Mouse (Mus musculus) CH12.LX (cell line): ENCODE measurements around the gene Cnksr1. TPM values are rescaled to one million over a fixed set of nuclear protein-coding genes. Genes with fewer than 3 reads are reported as not detected.
A peak's percentile ranks its signal among the peaks of the same experiment; 100 is the strongest.

ENCODE experiments used
- DNase-seq: peaks from one replicate; pipeline ENCODE4 v3.0.0-alpha.2; 2013; ENCODE audit errors: extremely low read depth
- H3K27ac ChIP-seq: 2 replicates; pipeline ENCODE4 v1.5.1; 2012; ENCODE audit warnings: low read depth, mild to moderate bottlenecking, control low read depth, moderate library complexity; ENCODE audit not compliant: insufficient read depth
- H3K27me3 ChIP-seq: replicated peaks from 2 replicates; pipeline ENCODE3; 2012; ENCODE audit warnings: inconsistent platforms
- H3K36me3 ChIP-seq, 2 experiments: replicated peaks in 1 of 2; 2 replicates each; pipeline versions ENCODE3 to v1.6.1; 2012; ENCODE audit warnings: inconsistent platforms in 1 of 2, low read length in 1 of 2, mild to moderate bottlenecking in 1 of 2, mixed read lengths in 1 of 2, moderate library complexity in 1 of 2; ENCODE audit not compliant: control insufficient read depth in 1 of 2, insufficient read depth in 1 of 2
- H3K4me1 ChIP-seq, 2 experiments: 2 replicates each; pipeline ENCODE4 v1.6.1; 2012; ENCODE audit warnings: inconsistent platforms in 1 of 2, moderate library complexity in 1 of 2; ENCODE audit not compliant: insufficient read depth in 2 of 2, control insufficient read depth in 1 of 2
- H3K4me2 ChIP-seq: 2 replicates; pipeline ENCODE4 v1.6.1; 2012; ENCODE audit warnings: low read depth, mild to moderate bottlenecking, control low read depth; ENCODE audit not compliant: poor library complexity, insufficient read depth, severe bottlenecking
- H3K4me3 ChIP-seq, 3 experiments: fragments of 150-350 bp in 1 of 3; sonication (generic) in 1 of 3; replicated peaks in 1 of 3; 2 replicates each; pipeline versions ENCODE3 to v1.5.1; 2011 to 2012; ENCODE audit warnings: low read depth in 2 of 3, low read length in 2 of 3, mild to moderate bottlenecking in 2 of 3, moderate library complexity in 2 of 3, control low read depth in 1 of 3, improper control_type of control experiment in 1 of 3, inconsistent platforms in 1 of 3, mixed read lengths in 1 of 3; ENCODE audit not compliant: poor library complexity in 1 of 3
- H3K79me2 ChIP-seq: replicated peaks from 2 replicates; pipeline ENCODE4 v1.6.1; 2012; ENCODE audit warnings: mild to moderate bottlenecking, moderate library complexity; ENCODE audit not compliant: control insufficient read depth, poor library complexity, insufficient read depth, severe bottlenecking; ENCODE audit errors: extremely low read depth
- H3K9ac ChIP-seq: 2 replicates; pipeline ENCODE4 v1.6.1; 2012; ENCODE audit warnings: low read depth, mild to moderate bottlenecking, control low read depth, moderate library complexity; ENCODE audit not compliant: insufficient read depth
- H3K9me3 ChIP-seq: replicated peaks from 2 replicates; pipeline ENCODE3; 2012; ENCODE audit warnings: low read length, inconsistent platforms, mixed read lengths
- CHD2 ChIP-seq: IDR thresholded peaks from 2 replicates; pipeline ENCODE4 v1.6.1; 2011; ENCODE audit warnings: low read length, improper control_type of control experiment
- CTCF ChIP-seq, 2 experiments: IDR thresholded peaks in 1 of 2; conservative IDR thresholded peaks in 1 of 2; 2 replicates each; pipeline ENCODE4 v1.5.1; 2011 to 2012; ENCODE audit warnings: low read depth in 2 of 2, low read length in 2 of 2, improper control_type of control experiment in 1 of 2, inconsistent platforms in 1 of 2, mild to moderate bottlenecking in 1 of 2, moderate library complexity in 1 of 2
- EP300 ChIP-seq: IDR thresholded peaks from 2 replicates; pipeline ENCODE4 v1.6.1; 2011; ENCODE audit warnings: low read length, improper control_type of control experiment
- GABPA ChIP-seq: IDR thresholded peaks from 2 replicates; pipeline ENCODE4 v1.6.1; 2012; ENCODE audit warnings: low read depth, low read length, improper control_type of control experiment, inconsistent platforms; ENCODE audit not compliant: insufficient replicate concordance
- JUN ChIP-seq: IDR thresholded peaks from 2 replicates; pipeline ENCODE4 v1.6.1; 2011; ENCODE audit warnings: low read depth, mild to moderate bottlenecking, low read length, improper control_type of control experiment, moderate library complexity; ENCODE audit not compliant: insufficient read depth
- JUND ChIP-seq: conservative IDR thresholded peaks from 2 replicates; pipeline ENCODE4 v1.6.1; 2011; ENCODE audit warnings: low read depth, low read length, improper control_type of control experiment
- MAFK ChIP-seq: IDR thresholded peaks from 2 replicates; pipeline ENCODE4 v1.6.1; 2011; ENCODE audit warnings: low read length, improper control_type of control experiment; ENCODE audit not compliant: insufficient replicate concordance
- MEF2A ChIP-seq: IDR thresholded peaks from 2 replicates; pipeline ENCODE4 v1.6.1; 2014; ENCODE audit warnings: low read depth, mild to moderate bottlenecking, inconsistent platforms, low read length, improper control_type of control experiment, borderline replicate concordance
- NELFE ChIP-seq: IDR thresholded peaks from 2 replicates; pipeline ENCODE4 v1.6.1; 2011; ENCODE audit warnings: low read depth, low read length, improper control_type of control experiment
- PAX5 ChIP-seq: IDR thresholded peaks from 2 replicates; pipeline ENCODE4 v1.6.1; 2012; ENCODE audit warnings: low read length, inconsistent platforms, mixed read lengths
- POLR2AphosphoS2 ChIP-seq: IDR thresholded peaks from 2 replicates; pipeline ENCODE4 v1.6.1; 2011; ENCODE audit warnings: low read depth, low read length, improper control_type of control experiment
- SIN3A ChIP-seq: IDR thresholded peaks from 2 replicates; pipeline ENCODE4 v1.6.1; 2012; ENCODE audit warnings: low read length, improper control_type of control experiment, inconsistent platforms
- TCF12 ChIP-seq: IDR thresholded peaks from 2 replicates; pipeline ENCODE4 v1.6.1; 2014; ENCODE audit warnings: low read depth, mild to moderate bottlenecking, inconsistent platforms, low read length, improper control_type of control experiment
- USF1 ChIP-seq: IDR thresholded peaks from 2 replicates; pipeline ENCODE4 v1.6.1; 2014; ENCODE audit warnings: low read depth, mild to moderate bottlenecking, inconsistent platforms, low read length, improper control_type of control experiment
- ZC3H11A ChIP-seq: IDR thresholded peaks from 2 replicates; pipeline ENCODE4 v1.6.1; 2012; ENCODE audit warnings: low read depth, mild to moderate bottlenecking, inconsistent platforms, low read length, improper control_type of control experiment
- ZKSCAN1 ChIP-seq: IDR thresholded peaks from 2 replicates; pipeline ENCODE4 v1.6.1; 2012; ENCODE audit warnings: low read depth, inconsistent platforms, low read length, improper control_type of control experiment, borderline replicate concordance
- ZNF384 ChIP-seq: IDR thresholded peaks from 2 replicates; pipeline ENCODE4 v1.6.1; 2012; ENCODE audit warnings: low read depth, low read length, improper control_type of control experiment, inconsistent platforms
- dilution Hi-C: fragments of 300-500 bp; cut with MboI; formaldehyde crosslinking; loops from 2 replicates; pipeline ENCODE4 v1.14.3; 2020; ENCODE audit warnings: low sequenced_read_pairs; ENCODE audit not compliant: extremely low pct_unique_long_range_greater_than_20kb, extremely low pct_ligation_motif_present
- in situ Hi-C: fragments of 300-500 bp; cut with MboI; formaldehyde crosslinking; loops from 3 replicates; pipeline ENCODE4 v1.14.3; 2019; ENCODE audit warnings: low sequenced_read_pairs, low pct_ligation_motif_present, low pct_unique_long_range_greater_than_20kb, mixed read lengths
- polyA plus RNA-seq: library from polyadenylated mRNA; unstranded; fragments of >175 nt; gene quantifications from 2 replicates; pipeline ENCODE4 v1.2.1, GENCODE M21; 2012; ENCODE audit warnings: low read depth; ENCODE audit not compliant: insufficient read length
- total RNA-seq, 2 experiments: library from RNA; depleted of rRNA; stranded (reverse); fragments of 300-350 nt in 1 of 2; fragments of >200 nt in 1 of 2; gene quantifications; 2 replicates each; pipeline ENCODE4 v1.2.3; 2012 to 2014

The Cnksr1 gene
- total and polyA plus RNA-seq, 3 experiments = 0.13 to 0.16 TPM; not detected in 1

DNA sequence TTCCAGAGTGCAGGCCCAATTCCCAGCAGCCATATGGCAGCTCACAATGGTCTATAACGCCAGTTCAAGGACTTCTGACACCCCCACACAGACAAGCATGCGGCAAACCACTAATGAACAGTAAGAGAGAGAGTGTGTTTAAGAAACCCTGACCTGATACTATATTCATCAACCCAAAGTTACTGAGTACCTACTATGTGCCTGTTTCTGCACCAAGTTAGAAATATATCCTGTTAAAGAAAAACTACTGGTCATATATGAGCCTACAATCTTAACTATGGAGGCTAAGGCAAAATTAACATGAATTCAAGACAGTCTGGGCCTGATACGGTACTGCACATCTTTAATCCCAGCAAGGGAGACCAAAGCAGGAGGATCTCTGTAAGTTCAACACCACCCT lies 52.6 kb downstream of the Cnksr1 start:
- no peak for DNase-seq
- Histone ChIP-seq H3K9ac (peak overlapping the region; percentile 85), H3K27me3 (no peaks in the 10 kb centered on the region), H3K9me3 (no peaks in the 10 kb centered on the region), H3K27ac (no peak overlapping the region), H3K36me3 (peaks cover 8 to 33% of the 10 kb centered on the region in 2 experiments), H3K4me3 (peak overlapping the region in 2 of 3 experiments; percentile 68 to 79), H3K79me2 (peaks cover 17% of the 10 kb centered on the region), H3K4me2 (peak overlapping the region; percentile 83), H3K4me1 (peaks cover 0 to 17% of the 10 kb centered on the region in 2 experiments; a peak in 3 of 4 replicates)
- in situ Hi-C loops (loop anchor here (5.0 to 10.0 kb wide), 2 partner anchors 42 to 51 kb away; partner anchors contain the start of gene Catsper4), dilution Hi-C loops (no loop called here)
- peak; percentile 58 for TF ChIP-seq ZKSCAN1
- TF ChIP-seq MAFK = no peak
- 0 out of 2 replicates have a peak, but pooled peaks have one; percentile 31 for TF ChIP-seq SIN3A

DNA sequence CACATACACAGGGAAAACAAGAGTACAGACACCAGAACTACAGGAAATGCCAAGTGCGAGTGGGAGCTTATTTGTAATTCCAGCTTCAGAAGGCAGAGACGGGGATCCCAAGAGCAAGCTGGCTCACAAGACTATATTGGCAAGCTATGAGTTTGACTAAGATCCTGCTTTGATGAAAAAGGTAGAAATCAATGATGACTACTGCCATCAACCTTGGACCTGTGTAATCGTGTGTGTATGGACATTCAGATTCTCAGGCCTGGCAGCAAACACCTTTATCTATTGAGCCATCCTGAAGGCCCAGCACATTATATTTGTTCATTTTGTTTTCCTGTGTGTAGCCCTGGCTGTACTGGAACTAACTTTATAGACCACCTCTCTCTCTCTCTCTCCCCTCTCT lies 54.5 kb downstream of the Cnksr1 start:
- peaks cover 0 to 26% of the 10 kb centered on the region in 2 experiments; a peak in 3 of 4 replicates for H3K4me1 ChIP-seq
- peaks cover 8 to 42% of the 10 kb centered on the region in 2 experiments for H3K36me3 ChIP-seq
- TF ChIP-seq EP300 (no peak), POLR2AphosphoS2 (no peak), JUN (no peak), PAX5 (no peak), GABPA (no peak), JUND (no peak), TCF12 (no peak), USF1 (no peak), CHD2 (no peak), MEF2A (no peak), NELFE (no peak), ZNF384 (no peak), ZC3H11A (no peak), CTCF (conservative IDR thresholded peaks at IDR 0.05 in 1 of 2, IDR thresholded peaks at IDR 0.05 in 1 of 2; ENCODE audit: low read depth in 2 of 2, low read length in 2 of 2) (no peak)
- TF ChIP-seq, all 38 proteins: peak for 0
- dilution Hi-C loops (no loop called here), in situ Hi-C loops (loop anchor here (10.0 kb wide), 1 partner anchor 49 kb away; no protein-coding TSS in a partner anchor)
- Histone ChIP-seq H3K27ac (no peak overlapping the region), H3K9ac (no peak overlapping the region), H3K27me3 (no peaks in the 10 kb centered on the region), H3K9me3 (no peaks in the 10 kb centered on the region), H3K4me3 (no peak overlapping the region), H3K4me2 (no peak overlapping the region), H3K79me2 (peaks cover 17% of the 10 kb centered on the region)
- no peak for DNase-seq
